In genomic region chr11:36353252-36353651, GRCm38 (mm10) we compare ENCODE assay signal across 29 mouse cellular contexts.
"Had no signal": no experiment of that assay in that cellular context is flagged by ENCODE, and none has a peak within 500 bp of the region (broad histone marks: within the 10 kb centered on the region; RNA-seq: fewer than 3 reads in every experiment).

No protein-coding gene starts in this region.

- DNase-seq: cerebellum, adult 2 months; cerebellum, adult 8-10 months; cerebellum, adult 9-10 months; cerebellum, adult 9-11 months; cerebellum, postnatal 10 days; cerebellum, postnatal 14 days; cerebellum, postnatal 25 days; cerebellum, postnatal 36 days; embryo, embryonic 11 days; forebrain, postnatal 0 days; gastrocnemius, adult 2 months; gastrocnemius, postnatal 10 days; gastrocnemius, postnatal 14 days; gastrocnemius, postnatal 25 days; gastrocnemius, postnatal 36 days; heart, adult 11 months; heart, adult 18-20 months; heart, adult 2 months had no signal

- H3K4me3 ChIP-seq: embryonic facial prominence, embryonic 10.5 days; embryonic facial prominence, embryonic 12.5 days; embryonic facial prominence, embryonic 13.5 days; embryonic facial prominence, embryonic 15.5 days; erythroblast, embryonic 14.5 days; forebrain, embryonic 10.5 days; forebrain, embryonic 12.5 days; forebrain, embryonic 13.5 days; forebrain, embryonic 15.5 days; gastrocnemius, adult 2 months; heart, adult 2 months had no signal

- H3K27ac ChIP-seq: embryonic facial prominence, embryonic 10.5 days; embryonic facial prominence, embryonic 12.5 days; embryonic facial prominence, embryonic 13.5 days; embryonic facial prominence, embryonic 15.5 days; forebrain, embryonic 10.5 days; forebrain, embryonic 12.5 days; forebrain, embryonic 13.5 days; forebrain, embryonic 15.5 days; gastrocnemius, adult 2 months; heart, adult 2 months had no signal

- ATAC-seq: forebrain, embryonic 13.5 days; forebrain, embryonic 14.5 days; forebrain, embryonic 15.5 days; forebrain, embryonic 16.5 days; forebrain, postnatal 0 days had no signal
